Mouse (Mus musculus) 416B (cell line): ENCODE results near the gene Gabrd.

ENCODE experiments used
- DNase-seq: peaks from one replicate; pipeline ENCODE4 v3.0.0; 2011; ENCODE audit warnings: low read depth

Gabrd gene

GRCm38 (mm10) chr4:155382752-155383151 lies 15.2 kb downstream of the Gabrd start:
- no peak for DNase-seq

GRCm38 (mm10) chr4:155381974-155382373 lies 15.9 kb downstream of the Gabrd start:
- no peak for DNase-seq

GRCm38 (mm10) chr4:155371797-155372735 lies 25.8 kb downstream of the Gabrd start:
- DNase-seq, result no peak

- no peak for DNase-seq
These were observed 26.9 kb downstream of the Gabrd start for GRCm38 (mm10) chr4:155370737-155371715.

GRCm38 (mm10) chr4:155368684-155369083 lies 29.2 kb downstream of the Gabrd start:
- peak; percentile 37 for DNase-seq

- DNase-seq, result no peak
These were observed 30.2 kb downstream of the Gabrd start for GRCm38 (mm10) chr4:155367739-155368138.

GRCm38 (mm10) chr4:155366784-155367183 lies 31.1 kb downstream of the Gabrd start:
- no peak for DNase-seq

GRCm38 (mm10) chr4:155362443-155362842 lies 35.5 kb downstream of the Gabrd start:
- no peak for DNase-seq

GRCm38 (mm10) chr4:155361303-155361791 lies 36.6 kb downstream of the Gabrd start, which contains the start of gene Prkcz:
Gene Prkcz, minus strand, starts transcription at chr4:155361361.
- DNase-seq, result no peak

GRCm38 (mm10) chr4:155360856-155361255 lies 37.1 kb downstream of the Gabrd start:
- DNase-seq, result no peak

- no peak for DNase-seq
These were observed 38.1 kb downstream of the Gabrd start for GRCm38 (mm10) chr4:155359560-155360464.

- DNase-seq, result peak; percentile 36
These were observed 40.3 kb downstream of the Gabrd start for GRCm38 (mm10) chr4:155357601-155358000.

GRCm38 (mm10) chr4:155356354-155356753 lies 41.6 kb downstream of the Gabrd start:
- no peak for DNase-seq

GRCm38 (mm10) chr4:155354546-155354945 lies 43.4 kb downstream of the Gabrd start:
- DNase-seq, result no peak

- peak; percentile 79 for DNase-seq
These were observed 43.9 kb downstream of the Gabrd start for GRCm38 (mm10) chr4:155354035-155354434.

- DNase-seq, result peak; percentile 93
These were observed 45.3 kb downstream of the Gabrd start for GRCm38 (mm10) chr4:155352581-155352980.

- peak; percentile 74 for DNase-seq
These were observed 51.6 kb downstream of the Gabrd start for GRCm38 (mm10) chr4:155346350-155346749.

- DNase-seq, result no peak
These were observed 52.3 kb downstream of the Gabrd start for GRCm38 (mm10) chr4:155345608-155345953.

GRCm38 (mm10) chr4:155344716-155345607 lies 53.0 kb downstream of the Gabrd start:
- no peak for DNase-seq

GRCm38 (mm10) chr4:155344299-155344600 lies 53.7 kb downstream of the Gabrd start:
- DNase-seq, result no peak
